ENCODE assay signal across 17 mouse cellular contexts in genomic region chr5:120459133-120459532, GRCm38 (mm10). TPM values are rescaled to one million over a fixed set of nuclear protein-coding genes. Genes with fewer than 3 reads are reported as not detected.
A peak's percentile ranks its signal among the peaks of the same experiment; 100 is the strongest.
DNase-seq lines count a peak whose midpoint lies in the region; ATAC-seq lines count a peak whose summit lies in the region.
"Had no signal": no experiment of that assay in that cellular context is flagged by ENCODE, and none has a peak within 500 bp of the region (broad histone marks: within the 10 kb centered on the region; RNA-seq: fewer than 3 reads in every experiment).

No protein-coding gene starts in this region.

- H3K27ac ChIP-seq in liver, embryonic 11.5 days (ENCODE audit: low read depth, low read length), result no peak overlapping the region
- H3K27ac ChIP-seq in liver, embryonic 13.5 days, result no peak overlapping the region
- H3K27ac ChIP-seq: forebrain, embryonic 10.5 days; hindbrain, embryonic 15.5 days; limb, embryonic 13.5 days had no signal

- no peak overlapping the region for H3K4me3 ChIP-seq in liver, embryonic 11.5 days (ENCODE audit: low read depth, low read length)
- H3K4me3 ChIP-seq in liver, embryonic 13.5 days (replicated peaks), result no peak overlapping the region
- H3K4me3 ChIP-seq: forebrain, embryonic 10.5 days; hindbrain, embryonic 15.5 days; limb, embryonic 13.5 days had no signal

- H3K4me1 ChIP-seq in liver, embryonic 11.5 days (replicated peaks; ENCODE audit: control insufficient read depth, insufficient read depth, low read length), result no peaks in the 10 kb centered on the region
- 0 out of 2 replicates have a peak, but pooled peaks cover 10% of the 10 kb centered on the region for H3K4me1 ChIP-seq in liver, embryonic 13.5 days (replicated peaks)

- intact Hi-C loops in gastrocnemius, postnatal 14 days (cut with DNase I; ENCODE audit: low total_unique reads), result no loop called here

- peak; percentile 15 for DNase-seq in embryo, embryonic 10.5 days (ENCODE audit: low spot score)
- no peak for DNase-seq in embryo, embryonic 10 days (ENCODE audit: low spot score)
- DNase-seq in liver (peak; percentile 31), ES-CJ7 (ENCODE audit: low read depth, low spot score) (peak; percentile 89)
- no peak for DNase-seq in liver, embryonic 11.5 days (ENCODE audit: low spot score)
- peak; percentile 21 for DNase-seq in liver, embryonic 13.5 days
- no peak for DNase-seq in gastrocnemius, postnatal 14 days
- DNase-seq in urinary bladder, adult 2 months (ENCODE audit: low spot score), result no peak
- DNase-seq: cerebellum, adult 18-20 months; thymus, postnatal 14 days had no signal

- WGBS in liver, embryonic 11.5 days, result 65% methylated on average over 10 of the region's 10 CpGs
- WGBS in liver, embryonic 13.5 days (ENCODE audit: insufficient replicate concordance), result 50% methylated on average over 10 of the region's 10 CpGs

- peaks cover 41% of the 10 kb centered on the region for H3K27me3 ChIP-seq in liver, embryonic 11.5 days (replicated peaks; ENCODE audit: control insufficient read depth, insufficient read depth, low read length)
- peaks cover 65% of the 10 kb centered on the region for H3K27me3 ChIP-seq in liver, embryonic 13.5 days
- H3K27me3 ChIP-seq: hindbrain, embryonic 15.5 days had no signal

- no peak for ATAC-seq in liver, embryonic 11.5 days (replicated peaks; ENCODE audit: low FRiP score)
- ATAC-seq in liver, embryonic 13.5 days (ENCODE audit: low read depth), result no peak

- no peaks in the 10 kb centered on the region for H3K36me3 ChIP-seq in liver, embryonic 11.5 days (ENCODE audit: control insufficient read depth, insufficient read depth, low read length)
- no peaks in the 10 kb centered on the region for H3K36me3 ChIP-seq in liver, embryonic 13.5 days
- H3K36me3 ChIP-seq: forebrain, embryonic 10.5 days; hindbrain, embryonic 15.5 days; limb, embryonic 13.5 days had no signal

- H3K9me3 ChIP-seq in liver, embryonic 11.5 days (ENCODE audit: control insufficient read depth, low read length), result no peaks in the 10 kb centered on the region
- H3K9me3 ChIP-seq in liver, embryonic 13.5 days (replicated peaks), result no peaks in the 10 kb centered on the region
- H3K9me3 ChIP-seq: forebrain, embryonic 10.5 days; hindbrain, embryonic 15.5 days; limb, embryonic 13.5 days had no signal

- no peak overlapping the region for H3K4me2 ChIP-seq in liver, embryonic 11.5 days
- no peak overlapping the region for H3K4me2 ChIP-seq in liver, embryonic 13.5 days
- H3K4me2 ChIP-seq: hindbrain, embryonic 15.5 days; limb, embryonic 13.5 days had no signal

- no peak overlapping the region for H3K9ac ChIP-seq in liver, embryonic 11.5 days (ENCODE audit: low read depth, low read length)
- no peak overlapping the region for H3K9ac ChIP-seq in liver, embryonic 13.5 days
- H3K9ac ChIP-seq: hindbrain, embryonic 15.5 days; limb, embryonic 13.5 days had no signal

RNA-seq across cellular contexts. Expression of gene Sdsl, which starts 13.5 kb away (rescaled TPM):
- polyA plus RNA-seq in liver, embryonic 11.5 days (2014; fragmentation: Nextera tagmentation; extraction: Ambion mirVana), result 2.3 and 2.5 TPM in 2 replicates
- polyA plus RNA-seq in liver, embryonic 13.5 days (2015; fragmentation: Nextera tagmentation; extraction: Ambion mirVana), result 0.82 and 1.0 TPM in 2 replicates
- under 1 TPM; 0.40 to 0.55 TPM for total RNA-seq in gastrocnemius, postnatal 14 days (2021)
- polyA plus RNA-seq in urinary bladder, adult 2 months (2012; rRNA removed), result 7.4 and 8.4 TPM in 2 replicates

RNA-seq across cellular contexts. Expression of gene Sds, which starts 17.2 kb away (rescaled TPM):
- not detected in 2 replicates for polyA plus RNA-seq in liver, embryonic 11.5 days (2014; fragmentation: Nextera tagmentation; extraction: Ambion mirVana)
- polyA plus RNA-seq in liver, embryonic 13.5 days (2015; fragmentation: Nextera tagmentation; extraction: Ambion mirVana), result not detected in 2 replicates
- not detected for total RNA-seq in gastrocnemius, postnatal 14 days (2021)
- not detected in 2 replicates for polyA plus RNA-seq in urinary bladder, adult 2 months (2012; rRNA removed)
- total RNA-seq: layer of hippocampus, postnatal 14 days; megakaryocyte-erythroid progenitor cell, adult 5-6 weeks had no signal
- polyA plus RNA-seq: forebrain, embryonic 10.5 days; hindbrain, embryonic 15.5 days; limb, embryonic 13.5 days; lung, embryonic 16.5 days had no signal

RNA-seq across cellular contexts. Expression of gene Lhx5, which starts 27.6 kb away (rescaled TPM):
- polyA plus RNA-seq in liver, embryonic 11.5 days (2014; fragmentation: Nextera tagmentation; extraction: Ambion mirVana), result 0.05 TPM in 1 of 2 replicates, not detected in the other
- polyA plus RNA-seq in liver, embryonic 13.5 days (2015; fragmentation: Nextera tagmentation; extraction: Ambion mirVana), result not detected in 2 replicates
- not detected for total RNA-seq in gastrocnemius, postnatal 14 days (2021)
- polyA plus RNA-seq in urinary bladder, adult 2 months (2012; rRNA removed), result not detected in 2 replicates
- total RNA-seq: heart, adult 8-10 months; megakaryocyte-erythroid progenitor cell, adult 5-6 weeks had no signal
- polyA plus RNA-seq: limb, embryonic 13.5 days; lung, embryonic 16.5 days had no signal

RNA-seq across cellular contexts. Expression of gene Plbd2, which starts 44.3 kb away (rescaled TPM):
- polyA plus RNA-seq in liver, embryonic 11.5 days (2014; fragmentation: Nextera tagmentation; extraction: Ambion mirVana), result 32.8 and 35.1 TPM in 2 replicates
- 17.3 and 17.9 TPM in 2 replicates for polyA plus RNA-seq in liver, embryonic 13.5 days (2015; fragmentation: Nextera tagmentation; extraction: Ambion mirVana)
- 10 to 100 TPM; 31.7 to 34.3 TPM for total RNA-seq in gastrocnemius, postnatal 14 days (2021)
- polyA plus RNA-seq in urinary bladder, adult 2 months (2012; rRNA removed), result 29.2 and 38.3 TPM in 2 replicates

RNA-seq across cellular contexts. Expression of gene Slc8b1, which starts 51.8 kb away (rescaled TPM):
- polyA plus RNA-seq in liver, embryonic 11.5 days (2014; fragmentation: Nextera tagmentation; extraction: Ambion mirVana), result 5.1 and 5.5 TPM in 2 replicates
- 4.0 and 4.7 TPM in 2 replicates for polyA plus RNA-seq in liver, embryonic 13.5 days (2015; fragmentation: Nextera tagmentation; extraction: Ambion mirVana)
- total RNA-seq in gastrocnemius, postnatal 14 days (2021), result 10 to 100 TPM; 12.5 to 13.0 TPM
- polyA plus RNA-seq in urinary bladder, adult 2 months (2012; rRNA removed), result 28.8 and 30.9 TPM in 2 replicates

Comparison
In these comparisons a context has a peak if more than half of its experiments do, and no peak if none do; other contexts are left out.
1. DNase-seq: peak in embryo, embryonic 10.5 days (single experiment), liver (single experiment), ES-CJ7 (single experiment) and liver, embryonic 13.5 days (single experiment); none in embryo, embryonic 10 days (single experiment), liver, embryonic 11.5 days (single experiment), gastrocnemius, postnatal 14 days (single experiment) and urinary bladder, adult 2 months (single experiment).